Mouse (Mus musculus) frontal cortex, adult (tissue): Measurements from ENCODE around the gene Mycbp2.

Experiments
- ATAC-seq: cut with Nextera tagmentation; 2 replicates; pipeline ENCODE4 v1.9.2; 2017; ENCODE audit warnings: mild to moderate bottlenecking, moderate library complexity, mixed read lengths; ENCODE audit not compliant: low TSS enrichment

Mycbp2 gene

DNA sequence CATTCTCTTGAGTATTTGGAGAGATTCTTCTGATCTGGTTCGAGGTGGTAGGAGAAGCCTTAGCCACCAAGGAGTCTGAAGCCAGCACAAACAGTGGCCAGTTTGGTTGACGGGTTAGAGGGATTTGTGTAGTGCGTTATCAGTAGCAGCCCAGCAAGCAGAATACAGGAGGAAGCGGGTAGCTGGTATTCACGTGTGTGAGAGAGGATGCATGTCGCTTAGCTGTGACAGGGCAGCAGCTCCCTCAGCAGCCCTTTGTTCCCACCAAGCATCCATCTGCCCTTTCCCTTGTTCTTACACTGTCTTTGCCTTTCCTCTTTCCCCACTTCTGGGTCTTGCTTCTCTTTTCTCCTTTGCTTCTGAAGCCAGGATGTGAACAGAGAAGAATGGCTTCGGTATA, 271.4 kb downstream of the Mycbp2 start:
- ATAC-seq, result no peak

DNA sequence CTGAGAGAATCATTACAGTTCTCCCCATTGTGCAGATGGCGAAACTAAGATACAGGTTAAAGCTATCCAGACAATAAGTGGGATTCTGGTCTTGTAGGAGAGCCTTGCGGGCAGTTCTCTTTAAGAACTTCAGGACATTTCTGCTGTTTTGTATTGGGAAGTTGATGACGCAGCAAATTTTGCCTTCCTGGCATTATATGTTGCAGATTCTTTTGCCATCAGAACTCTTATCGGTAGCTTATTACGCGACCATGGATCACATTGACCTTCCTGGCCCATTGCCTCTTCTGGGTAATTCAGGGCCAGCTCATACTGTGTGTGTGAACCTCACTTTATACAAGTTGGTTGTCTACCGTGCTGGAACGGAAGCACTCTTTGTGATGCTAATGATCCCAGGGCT, 272.8 kb downstream of the Mycbp2 start:
- ATAC-seq, result no peak

DNA sequence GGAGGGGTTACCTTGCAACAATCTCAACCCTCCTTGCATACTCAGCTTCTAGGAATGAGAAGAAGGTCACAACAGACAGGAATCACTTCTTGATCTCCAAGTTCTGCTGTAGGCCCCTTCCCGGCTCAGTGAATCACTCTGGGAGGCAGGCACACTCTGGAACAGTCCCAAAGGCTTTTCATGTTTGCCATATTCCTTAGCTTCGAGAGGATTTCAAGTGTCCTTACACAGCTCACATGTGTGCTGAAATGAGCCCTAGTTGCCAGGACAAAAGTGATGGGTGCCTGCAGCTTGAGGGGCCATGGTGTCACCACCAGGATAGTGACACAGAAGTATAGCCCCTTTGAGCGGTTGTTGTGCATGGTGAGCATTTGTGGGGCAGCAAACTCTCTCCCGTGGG, 273.9 kb downstream of the Mycbp2 start:
- no peak for ATAC-seq

DNA sequence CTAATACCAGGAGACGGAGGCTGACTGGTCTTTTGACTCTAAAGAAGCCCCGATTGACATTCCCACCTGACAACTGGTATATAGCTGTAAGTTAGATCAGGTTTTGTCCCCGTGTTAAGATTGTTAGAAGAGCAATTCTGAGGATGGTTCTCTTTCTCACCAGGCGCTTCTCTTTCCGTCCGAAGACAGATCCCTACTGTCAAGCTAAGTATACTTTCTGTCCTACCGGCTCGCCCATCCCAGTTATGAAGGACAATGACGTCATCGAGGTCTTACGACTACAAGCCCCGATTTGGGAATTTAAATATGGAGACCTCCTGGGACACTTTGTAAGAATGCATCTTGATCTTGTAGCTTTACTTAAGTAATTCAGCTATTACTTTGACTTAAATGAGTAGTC, 275.1 kb downstream of the Mycbp2 start:
- ATAC-seq, result no peak

DNA sequence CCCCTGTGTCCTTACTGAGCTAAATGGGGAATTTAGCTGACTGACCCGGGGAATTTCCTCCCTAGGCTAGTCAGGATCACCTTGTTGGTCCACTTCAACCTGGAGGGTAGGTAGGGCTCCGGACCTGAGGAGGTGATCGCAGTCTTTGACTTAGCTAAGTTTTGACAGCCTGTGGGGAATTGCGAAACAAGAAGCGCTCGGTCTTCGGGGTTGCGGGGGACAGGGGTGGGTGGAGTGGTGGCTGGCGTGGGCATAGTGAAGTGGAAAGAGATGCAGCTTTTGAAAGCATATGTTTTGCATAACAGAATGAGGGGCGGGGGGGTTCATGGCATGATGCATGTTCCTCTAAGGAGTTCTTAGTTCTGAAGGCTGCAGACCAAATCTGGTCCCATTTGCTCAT, 275.8 kb downstream of the Mycbp2 start:
- peak; percentile 8 for ATAC-seq

DNA sequence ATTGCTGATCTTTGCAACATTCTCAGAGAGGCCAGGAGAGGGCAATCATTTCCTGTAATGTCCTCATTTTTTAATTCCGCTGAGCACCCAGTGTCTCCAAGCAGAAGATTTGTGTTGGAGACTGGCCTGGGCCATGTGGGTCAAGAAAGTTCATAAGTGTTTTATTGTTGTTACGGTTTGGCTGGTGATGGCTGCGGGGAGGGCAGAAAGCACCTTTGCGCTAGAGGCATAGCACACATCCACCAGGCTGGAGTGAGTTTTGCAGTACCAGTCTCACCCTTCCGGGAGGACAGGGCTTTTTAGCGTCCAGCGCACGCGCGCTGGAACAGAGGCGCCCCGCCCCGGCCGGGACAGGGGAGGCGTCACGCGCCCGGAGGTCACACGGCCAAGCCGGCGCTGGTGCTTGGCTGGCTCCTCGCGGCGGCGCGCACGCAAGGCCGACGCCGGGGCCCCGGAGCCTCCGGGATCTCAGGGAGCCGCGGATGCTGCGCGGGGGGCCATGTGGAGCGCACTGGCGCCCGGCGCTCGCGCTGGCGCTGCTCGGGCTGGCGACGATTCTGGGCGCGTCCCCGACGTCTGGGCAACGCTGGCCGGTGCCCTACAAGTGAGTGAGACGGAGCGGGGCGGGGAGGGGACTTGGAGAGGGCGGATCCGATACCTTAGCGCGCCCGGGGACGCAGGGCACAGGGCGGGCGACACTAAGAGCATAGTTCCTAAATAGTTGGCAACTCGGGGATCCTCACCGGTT, 276.6 kb downstream of the Mycbp2 start, which contains the start of gene Cln5:
Gene Cln5 (plus strand): TSS at position 353 of the 748 bp plus-strand sequence.
- ATAC-seq, result peak; percentile 88

DNA sequence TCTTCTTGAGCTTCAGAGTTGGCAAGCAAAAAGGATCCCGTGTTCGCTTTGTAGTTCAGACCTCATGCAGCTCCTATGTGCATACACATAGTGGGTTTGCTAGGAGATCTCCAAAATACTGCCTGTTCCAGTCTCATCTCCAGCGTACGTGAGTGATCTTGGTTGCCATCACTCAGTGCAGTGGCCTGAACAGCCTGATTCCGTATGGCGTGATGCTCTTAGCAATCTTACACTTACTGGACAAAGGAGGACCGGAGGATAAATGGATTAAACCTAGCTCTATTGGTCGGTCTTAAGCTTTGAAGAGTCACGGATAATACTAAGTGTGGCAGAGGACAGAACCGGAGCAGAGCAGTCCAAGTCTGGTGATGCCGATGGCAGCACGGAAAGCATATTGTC, 277.1 kb downstream of the Mycbp2 start:
- peak; percentile 25 for ATAC-seq

DNA sequence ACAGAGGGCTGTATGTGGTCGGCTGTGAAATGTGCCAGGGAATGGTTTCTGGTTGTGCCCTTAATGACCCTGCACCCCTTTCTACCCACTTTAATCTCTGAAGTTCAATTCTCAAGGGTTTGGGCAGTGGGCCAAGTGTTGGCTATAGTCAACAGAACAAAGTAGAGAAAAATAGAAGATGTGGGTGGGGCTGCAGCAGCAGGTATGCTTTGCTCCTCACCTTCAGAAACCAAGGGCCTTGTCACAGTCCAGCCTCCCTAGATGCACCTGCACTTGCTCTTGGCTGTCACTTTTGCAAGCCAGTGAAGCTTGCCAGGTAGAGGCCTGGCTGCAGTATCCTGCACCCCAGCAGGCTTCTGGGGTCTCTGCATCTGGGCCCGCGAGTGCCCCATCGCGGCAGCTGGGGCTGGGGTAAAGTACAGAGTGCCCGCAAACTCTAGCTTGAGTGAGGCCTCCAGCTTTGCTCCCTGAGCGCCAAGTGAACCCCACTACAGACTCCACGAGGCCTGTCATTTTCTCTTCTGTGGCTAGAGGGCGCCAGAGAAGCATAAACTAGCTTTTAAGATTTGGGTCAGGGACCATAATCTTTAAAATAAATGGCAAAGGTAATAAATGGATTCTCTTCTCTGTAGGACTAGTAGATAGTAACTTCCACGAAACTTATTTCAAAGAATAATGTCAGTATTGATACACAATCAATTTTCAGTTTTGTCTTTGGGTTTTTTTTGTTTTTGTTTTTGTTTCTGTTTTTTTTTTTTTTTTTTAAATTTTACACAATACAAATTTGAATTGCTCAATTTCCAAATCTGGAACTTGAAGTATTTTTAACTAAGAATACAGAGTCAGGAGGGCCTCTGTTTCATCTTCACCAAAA, 281.1 kb downstream of the Mycbp2 start:
- peak; percentile 31; the same call in 1 of the 2 replicates for ATAC-seq
